Mouse (Mus musculus) embryo, embryonic 10.5 days (tissue): ENCODE data around the gene Bcl2l14.

Experiments used
- DNase-seq: peaks from one replicate; pipeline ENCODE4 v3.0.0-alpha.2; 2015; ENCODE audit warnings: low spot score

The Bcl2l14 gene

DNA sequence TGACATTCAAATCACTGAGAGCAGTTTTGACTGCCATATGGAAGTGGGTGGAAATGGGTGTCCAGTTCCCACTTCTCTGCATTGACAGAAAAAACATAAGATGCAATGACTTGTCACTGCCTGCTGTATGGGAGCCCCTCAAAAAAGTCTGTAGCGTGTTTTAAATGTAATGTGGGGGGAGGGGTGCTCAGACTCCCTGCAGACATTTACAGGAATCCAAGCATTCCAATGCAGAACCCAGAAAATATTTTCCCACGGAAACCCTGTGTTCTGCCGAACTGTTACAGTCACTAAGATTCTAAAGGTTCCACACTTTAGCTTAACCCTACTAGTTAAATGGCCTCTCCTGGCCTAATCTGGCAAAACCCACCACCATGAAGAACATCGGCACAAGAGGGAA lies at the start of gene Bcl2l14:
Gene Bcl2l14 (plus strand): TSS at position 301 of the 400 bp plus-strand sequence.
- DNase-seq: no peak

DNA sequence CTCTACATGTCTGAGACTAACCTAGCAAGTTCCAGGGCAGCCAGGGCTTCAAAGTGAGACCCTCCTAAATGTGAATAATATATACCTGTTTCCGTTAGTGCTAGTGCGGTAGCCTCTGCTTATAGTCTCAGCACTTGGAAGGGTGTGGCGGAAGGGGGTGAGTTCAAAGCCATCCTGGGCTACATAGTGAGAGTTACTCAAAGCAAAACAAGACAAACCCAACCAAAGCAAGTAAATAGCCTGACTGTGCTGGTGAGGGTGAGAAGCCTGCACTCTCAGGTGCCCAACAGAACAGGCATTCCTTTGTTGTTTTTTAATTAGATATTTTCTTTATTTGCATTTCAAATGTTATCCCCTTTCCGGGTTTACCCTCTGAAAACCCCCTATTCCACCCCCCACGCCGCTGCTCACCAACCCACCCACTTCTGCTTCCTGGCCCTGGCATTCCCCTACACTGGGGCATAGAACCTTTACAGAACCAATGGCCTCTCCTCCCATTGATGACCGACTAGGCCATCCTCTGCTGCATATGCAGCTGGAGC lies 47.5 kb upstream of the Bcl2l14 start:
- DNase-seq: no peak

DNA sequence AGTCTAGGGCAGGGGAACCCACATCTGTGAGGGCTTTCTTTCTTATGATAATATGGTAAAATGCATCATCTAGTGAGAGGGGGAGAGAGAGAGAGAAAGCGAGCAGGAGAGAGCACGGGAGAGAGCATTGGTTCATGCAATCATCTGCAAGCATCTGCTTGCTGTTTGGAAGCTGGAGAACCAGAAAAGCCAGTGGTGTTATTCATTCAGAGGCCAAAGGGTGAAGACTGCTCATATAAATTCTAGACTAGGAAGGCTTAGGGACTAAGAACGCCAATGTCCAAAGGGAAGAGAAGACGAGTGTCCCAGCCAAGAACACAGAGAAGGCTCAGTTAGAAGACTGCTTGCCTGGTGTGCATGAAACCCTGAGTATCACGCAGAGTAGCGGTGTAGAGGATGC lies 43.2 kb upstream of the Bcl2l14 start:
- DNase-seq: no peak

DNA sequence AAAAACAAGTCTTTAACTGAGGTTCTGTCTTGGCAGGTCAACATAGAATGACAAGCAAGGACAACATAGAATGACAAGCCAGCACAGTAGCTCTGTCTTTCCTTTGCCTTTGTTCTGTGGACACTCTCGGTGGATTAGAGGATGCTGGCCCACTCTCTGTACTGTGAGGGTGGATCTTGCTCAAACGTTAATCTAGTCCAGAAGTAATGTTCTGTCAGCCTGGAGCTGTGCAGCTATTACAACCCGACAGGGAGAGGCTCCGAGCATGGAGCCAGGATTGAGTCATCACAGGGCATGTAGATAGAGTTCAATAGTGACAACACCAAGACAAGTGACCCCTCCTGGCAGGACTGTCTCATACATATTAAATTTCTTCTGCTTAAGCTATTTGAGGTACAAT lies 42.4 kb upstream of the Bcl2l14 start:
- DNase-seq: no peak

DNA sequence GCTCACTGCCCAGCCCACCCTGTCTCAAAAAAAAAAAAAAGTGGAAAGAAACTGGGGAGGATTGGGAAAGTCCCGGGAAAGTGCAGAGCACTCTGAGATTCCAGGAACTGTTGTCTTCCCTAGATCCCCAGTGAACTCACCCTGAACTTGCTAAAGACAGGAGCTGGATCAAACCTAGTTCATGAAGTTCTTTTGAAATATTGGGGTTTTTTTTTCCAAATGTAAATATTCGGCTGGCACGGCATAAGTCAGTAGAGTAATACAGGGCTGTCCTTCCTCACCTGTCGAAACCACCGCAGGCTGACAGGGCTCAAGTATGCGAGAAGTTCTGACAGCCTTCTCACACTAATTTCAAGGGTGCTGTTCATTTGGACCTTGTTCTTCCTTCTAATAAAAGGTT lies 38.5 kb upstream of the Bcl2l14 start:
- DNase-seq: no peak

DNA sequence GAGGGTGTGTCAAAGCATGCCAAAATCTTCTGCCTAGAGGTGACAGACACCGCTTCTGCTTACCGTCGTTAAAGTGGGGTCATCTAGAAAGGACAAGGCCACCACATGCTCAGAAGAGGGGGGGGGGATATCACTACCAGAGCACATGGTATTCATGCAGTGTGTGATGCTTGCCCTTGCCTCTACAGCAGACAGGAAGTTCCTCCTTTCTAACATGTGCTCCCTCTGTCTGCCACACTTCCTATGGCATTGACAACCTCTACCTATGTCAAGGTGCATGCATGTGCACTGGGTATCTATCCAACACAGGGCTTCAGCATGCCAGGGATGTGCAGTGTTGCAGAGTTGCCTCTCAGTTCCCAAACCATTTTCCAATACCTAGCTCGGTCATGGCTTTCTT lies 36.0 kb upstream of the Bcl2l14 start:
- no peak for DNase-seq

DNA sequence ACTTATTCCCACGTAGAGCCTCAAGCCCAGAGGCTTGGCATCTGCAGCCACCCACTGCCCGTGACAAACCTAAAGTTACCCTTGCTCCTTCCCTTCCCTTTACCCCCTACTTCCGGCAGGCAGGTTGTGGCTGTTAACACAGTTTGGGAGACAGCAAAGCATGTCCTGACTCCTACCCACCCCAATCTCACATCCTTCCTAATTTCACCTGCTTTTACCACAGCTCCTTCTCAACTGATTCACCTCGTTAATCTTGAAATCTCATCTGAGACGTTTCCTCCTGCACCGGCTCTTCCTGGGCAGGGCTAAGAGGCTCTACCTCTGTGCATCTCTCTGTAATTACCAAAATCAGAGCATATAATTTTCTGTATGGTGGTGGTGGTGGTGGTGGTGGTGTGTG lies 31.5 kb upstream of the Bcl2l14 start:
- no peak for DNase-seq

DNA sequence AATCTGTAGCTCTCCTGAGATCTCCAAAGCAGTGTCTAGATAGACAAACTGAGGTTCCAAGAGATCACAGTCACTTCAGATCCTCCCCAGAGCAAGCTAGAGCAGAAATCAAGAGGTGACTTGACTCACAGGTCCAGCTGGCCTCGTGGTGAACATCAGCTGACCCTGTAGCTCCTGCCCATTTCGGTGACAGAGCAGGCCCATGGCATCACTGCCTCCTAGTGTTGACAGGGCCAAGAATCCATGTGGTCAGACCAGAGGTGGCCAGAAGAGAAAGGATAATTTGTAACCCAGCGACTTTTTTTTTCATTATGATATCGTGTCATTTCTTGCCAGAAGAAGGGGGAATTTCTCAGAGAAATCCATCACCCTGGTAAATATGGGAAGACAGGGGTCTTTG lies 30.2 kb upstream of the Bcl2l14 start:
- DNase-seq: no peak

DNA sequence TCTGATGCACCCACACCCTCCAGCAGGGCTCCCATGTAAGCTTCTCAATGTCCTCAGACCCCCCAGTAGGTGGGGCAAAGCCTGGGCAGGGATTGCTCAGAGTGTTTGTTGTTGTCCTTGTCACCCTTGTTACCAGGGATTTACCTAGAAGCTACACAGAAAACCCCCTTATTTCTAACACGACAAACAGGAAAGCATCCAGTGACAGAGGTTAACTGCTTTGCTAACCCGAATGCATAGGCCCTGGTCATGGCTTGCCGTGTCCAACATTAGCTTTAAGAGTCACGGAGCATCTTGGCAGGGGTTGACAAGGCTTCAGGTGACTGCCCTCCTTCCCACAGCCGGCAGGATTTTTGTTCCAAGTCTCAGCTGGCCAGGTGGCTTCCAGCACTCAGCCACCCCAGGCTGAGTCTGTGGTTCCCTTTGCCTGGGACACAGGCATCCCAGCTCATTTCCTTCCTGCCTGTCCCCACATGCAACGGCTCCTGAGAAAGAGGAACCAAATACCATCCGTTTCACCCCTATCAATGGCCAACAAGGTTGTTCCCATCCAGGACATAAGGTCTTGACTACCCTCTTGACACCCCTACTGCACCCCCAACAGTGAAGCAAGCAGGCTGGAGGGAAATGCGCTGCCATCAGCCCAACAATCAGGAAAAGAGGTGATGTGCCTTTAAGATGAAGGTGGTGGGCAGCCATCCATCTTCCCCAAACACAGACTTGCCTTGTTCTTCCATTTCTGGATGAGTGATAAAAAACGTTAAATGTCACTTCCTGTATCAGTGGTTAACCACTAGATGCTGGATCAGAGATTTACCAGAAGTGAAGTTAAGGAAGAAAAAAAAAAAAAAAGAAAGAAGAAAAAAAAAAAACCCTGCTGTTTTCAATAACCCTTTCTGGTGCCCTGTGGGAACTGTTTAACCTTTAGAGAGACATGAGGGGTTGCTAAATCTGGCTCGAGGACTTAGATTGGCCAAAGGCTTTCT lies 29.5 kb upstream of the Bcl2l14 start:
- no peak for DNase-seq

DNA sequence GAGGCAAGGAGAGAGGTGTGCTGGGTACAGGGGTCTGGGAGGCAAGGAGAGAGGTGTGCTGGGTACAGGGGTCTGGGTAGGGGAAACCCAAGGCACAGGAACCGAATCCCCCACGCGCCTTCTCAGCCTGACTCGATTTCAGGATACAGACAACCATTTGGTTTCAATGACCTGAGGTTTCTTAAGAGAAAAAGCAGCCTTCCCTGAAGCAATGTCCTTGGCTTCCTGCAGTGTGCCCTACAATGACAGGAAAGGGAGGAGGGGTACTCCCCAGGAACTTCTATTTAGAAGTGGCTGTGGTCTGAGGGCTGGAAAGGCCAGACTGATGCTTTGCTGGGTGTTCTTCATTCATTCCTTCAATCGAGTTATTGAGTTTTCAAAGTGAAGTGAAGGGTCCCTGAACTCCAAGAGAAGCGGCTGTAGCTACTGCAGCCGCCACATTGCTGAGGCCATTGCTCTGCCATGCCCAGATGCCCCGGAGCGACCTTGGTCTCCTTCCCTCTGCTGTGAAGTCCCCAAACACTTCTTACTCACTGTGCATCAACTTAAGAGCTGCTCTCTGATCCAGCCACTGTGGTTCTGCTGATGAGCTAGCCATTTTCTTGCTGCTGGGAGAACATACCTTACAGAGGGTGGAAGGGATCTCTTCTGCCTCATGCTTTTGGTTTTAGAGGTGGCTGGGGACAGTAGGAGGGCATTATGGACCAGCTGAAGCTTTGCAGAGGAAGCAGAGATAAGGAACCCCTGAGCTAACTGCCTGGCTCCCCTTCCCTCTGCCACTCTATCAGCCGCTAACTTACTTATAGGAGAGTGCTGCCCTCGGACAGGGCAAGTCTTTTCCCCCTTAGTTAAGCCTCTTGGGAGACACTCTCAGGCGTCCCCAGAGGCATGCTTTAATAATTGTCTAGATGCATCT lies 28.5 kb upstream of the Bcl2l14 start:
- DNase-seq: no peak

DNA sequence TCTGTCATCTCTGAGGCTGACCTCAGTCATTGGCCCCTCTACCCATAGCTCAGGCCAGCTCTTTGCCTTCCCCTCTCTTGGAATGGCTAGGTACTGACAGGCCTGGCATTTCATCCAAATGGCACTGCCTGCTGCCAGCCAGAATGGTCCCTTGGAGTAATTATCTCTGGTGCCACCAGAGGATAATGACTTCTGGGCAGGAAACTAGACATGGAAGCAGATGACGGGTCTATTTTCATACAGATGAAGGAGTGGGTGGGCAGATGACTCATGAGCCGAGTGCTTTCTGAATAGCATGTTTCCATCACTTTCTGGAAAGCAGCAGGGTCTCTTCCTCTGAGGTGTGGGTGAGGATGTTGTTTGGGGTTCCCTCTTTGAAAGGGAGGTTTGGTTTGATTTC lies 23.2 kb upstream of the Bcl2l14 start:
- DNase-seq: no peak

DNA sequence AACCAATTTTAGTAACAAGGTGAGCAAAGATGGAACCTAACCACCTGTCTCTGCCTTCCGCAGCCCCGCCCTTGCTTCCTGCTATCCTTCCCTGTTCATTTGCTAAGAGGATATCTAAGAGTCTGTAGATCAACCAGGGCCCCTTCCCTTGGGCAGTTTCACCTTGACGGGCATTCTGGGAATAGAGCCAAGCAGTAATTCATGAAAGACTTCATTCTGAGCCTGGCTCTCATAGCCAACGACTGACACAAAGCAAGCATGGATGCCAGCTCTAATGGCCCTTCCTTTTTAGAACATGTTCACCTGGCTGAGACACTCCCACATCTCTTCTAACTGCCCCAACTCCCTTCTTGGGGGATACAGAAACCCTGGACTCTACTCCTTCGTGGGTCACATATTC lies 18.9 kb upstream of the Bcl2l14 start:
- DNase-seq: no peak

DNA sequence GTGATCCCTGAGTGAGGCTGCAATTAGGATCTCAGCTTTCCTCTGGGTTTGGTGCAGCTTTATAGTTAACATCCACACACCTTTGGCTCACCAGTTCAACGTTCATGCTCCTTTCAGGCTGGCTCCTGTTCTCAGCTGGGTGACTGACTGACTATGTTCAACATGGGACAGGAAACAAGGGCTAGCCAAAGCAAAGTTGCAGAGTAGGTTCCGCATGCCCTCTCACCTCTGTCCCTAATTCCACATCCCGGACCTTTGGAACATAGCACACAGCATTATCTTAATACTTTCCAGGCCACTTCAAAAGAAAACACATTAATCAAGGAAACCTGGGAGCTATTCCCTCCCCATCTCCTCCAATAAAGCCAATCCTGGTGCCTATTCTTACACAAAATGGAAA lies 18.3 kb upstream of the Bcl2l14 start:
- DNase-seq: no peak

DNA sequence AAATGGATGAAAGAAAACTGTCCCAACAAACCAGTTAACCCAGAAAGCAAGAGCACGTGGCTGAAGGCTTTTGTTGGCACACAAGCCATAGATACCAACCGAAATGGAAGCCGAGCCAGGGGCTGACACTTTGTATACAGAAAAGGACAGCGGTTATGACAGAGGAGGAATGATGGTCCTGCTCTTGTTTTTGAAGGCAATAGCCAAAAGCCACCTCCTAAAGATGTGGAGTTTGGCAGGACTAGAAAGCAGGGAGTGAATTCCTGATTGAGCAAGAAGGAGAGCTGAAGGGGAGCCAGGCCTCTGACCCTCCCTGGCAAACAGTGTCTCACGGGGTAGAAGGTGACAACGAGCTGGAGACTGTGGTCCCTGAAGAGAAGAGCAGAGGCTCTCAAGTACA lies 14.7 kb upstream of the Bcl2l14 start:
- no peak for DNase-seq

DNA sequence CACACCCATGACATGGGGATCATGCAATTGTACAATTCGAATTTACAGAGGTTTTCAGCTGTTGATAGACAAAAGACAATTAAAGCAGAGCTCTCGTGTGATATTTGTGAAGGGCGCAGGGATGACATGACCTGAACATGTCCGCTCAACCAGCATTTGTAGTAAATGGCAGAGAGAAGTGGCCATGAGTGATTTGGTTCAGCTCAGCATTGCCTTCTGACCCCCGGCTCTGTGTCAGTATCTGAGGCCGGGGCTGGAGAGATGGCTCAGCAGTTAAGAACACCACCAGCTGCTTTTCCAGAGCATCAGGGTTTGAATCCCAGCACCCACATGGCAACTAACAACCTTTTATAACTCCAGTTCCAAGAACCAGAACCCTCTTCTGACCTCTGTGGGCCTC lies 10.2 kb upstream of the Bcl2l14 start:
- DNase-seq: no peak

DNA sequence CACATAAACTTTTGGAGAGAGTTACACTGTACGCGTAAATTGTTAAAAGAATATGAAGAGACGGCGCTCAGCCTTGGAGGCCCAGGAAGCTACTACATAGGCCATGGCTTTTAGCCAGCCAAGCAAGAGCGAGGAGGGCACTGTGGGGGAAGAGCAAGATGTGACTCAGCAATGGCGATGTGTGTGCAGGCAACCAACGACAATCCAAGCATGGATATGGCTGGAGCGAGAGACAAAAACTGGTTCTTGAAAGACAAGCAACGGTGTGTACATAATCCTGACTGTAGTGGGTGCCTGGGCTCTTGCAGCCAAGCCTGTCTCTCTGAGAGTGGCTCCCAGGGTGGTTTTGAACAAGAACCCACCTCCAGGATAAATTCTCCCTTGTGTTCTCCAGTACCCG lies 8.7 kb upstream of the Bcl2l14 start:
- DNase-seq: no peak

DNA sequence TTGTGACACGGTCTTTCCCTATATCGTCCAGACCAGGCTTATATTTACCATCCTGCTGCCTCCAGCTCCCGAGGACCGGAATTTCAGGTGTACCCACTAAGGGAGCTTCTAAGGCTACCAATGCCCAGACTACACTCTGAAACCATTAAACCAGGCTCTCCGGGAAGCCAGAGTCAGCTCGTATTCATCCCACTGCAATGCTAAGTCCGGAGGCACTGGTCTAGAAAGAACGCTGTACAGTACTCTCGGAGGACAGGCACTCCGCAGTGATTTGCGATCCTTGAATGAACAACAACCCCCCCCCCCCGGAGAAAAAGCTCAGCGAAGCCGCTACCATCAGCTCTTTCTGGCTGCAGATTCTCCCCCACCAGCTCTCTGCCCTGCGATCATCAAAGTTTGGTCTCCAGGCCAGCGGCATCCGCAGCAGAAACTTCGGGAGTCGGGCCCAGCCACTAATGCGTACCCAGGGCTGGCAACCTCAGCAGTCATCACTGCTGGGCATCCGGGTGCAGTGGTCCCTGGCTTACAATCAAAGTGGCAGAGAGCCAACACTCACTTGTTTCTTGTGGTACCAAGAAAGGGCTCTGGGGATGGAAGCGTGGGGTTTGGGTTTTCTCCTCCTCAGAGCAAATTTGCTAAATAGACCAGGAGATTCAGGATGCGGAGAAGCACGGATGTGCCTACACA lies 7.6 kb upstream of the Bcl2l14 start:
- DNase-seq: no peak

DNA sequence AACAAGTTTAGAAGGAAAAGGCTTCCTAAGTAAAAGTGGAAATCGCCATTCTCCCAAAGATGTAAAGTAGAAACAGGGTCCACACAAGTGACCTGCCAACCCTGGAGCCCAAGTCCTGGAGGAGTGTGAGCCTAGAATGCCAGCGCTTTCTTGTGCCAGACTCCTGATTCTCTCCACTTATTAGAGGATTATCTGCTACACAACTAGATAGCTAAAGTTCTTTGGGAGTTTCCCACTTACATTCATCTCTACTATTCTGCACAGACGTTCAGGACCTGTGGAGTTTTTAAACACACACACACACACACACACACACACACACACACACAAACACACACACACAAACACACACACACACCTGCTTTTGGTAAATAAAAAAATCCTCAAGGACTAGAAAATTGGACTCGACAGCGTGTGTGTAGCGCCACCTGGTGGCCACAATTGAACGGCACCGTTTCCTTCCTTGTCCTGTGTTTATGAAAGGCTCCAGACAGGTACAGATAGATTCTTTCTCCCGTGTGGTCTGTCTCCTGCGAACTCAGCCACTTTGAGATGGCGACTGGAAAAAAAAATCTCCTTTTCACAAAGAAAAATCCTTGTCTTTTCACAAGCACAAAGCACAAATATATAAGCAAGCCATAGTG lies 6.7 kb upstream of the Bcl2l14 start:
- DNase-seq: peak; percentile 86

DNA sequence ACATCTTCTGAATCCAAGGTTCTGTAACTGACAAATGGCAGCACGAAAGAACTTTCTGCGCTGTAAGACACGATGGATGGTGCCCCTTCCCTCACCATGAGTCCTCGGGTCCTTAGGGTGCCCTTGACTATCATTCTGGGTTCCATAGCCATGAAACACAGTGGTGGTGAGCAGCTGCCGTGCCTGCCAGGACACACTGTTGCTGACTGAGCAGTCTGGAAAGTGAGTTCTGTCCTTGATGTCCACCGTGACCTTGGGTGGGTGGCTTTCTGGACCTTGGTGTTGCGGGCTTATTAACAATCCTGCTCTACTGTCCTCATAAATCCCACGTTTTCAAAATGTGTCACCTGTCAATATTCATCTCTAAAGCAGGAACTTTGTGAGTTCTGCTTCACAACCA lies 6.2 kb upstream of the Bcl2l14 start:
- no peak for DNase-seq

DNA sequence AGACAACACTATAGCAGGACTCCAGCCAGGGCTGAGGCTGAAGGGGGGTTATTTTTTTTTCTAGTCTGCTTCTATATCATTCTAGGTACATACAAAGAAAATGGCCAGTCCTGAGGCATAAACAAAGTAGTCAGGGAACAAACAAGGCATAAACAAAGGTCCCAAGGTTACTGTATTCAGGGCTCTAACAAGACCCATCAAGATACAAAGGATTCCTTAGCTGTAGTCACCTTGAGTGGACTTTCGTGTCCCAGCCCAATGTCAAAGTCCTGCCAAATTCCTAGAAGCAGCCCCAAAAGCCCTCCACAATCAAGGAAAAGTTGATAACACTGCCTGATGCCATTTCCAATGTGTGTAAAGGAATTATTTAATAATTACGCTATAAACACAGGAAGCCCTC lies 5.3 kb upstream of the Bcl2l14 start:
- DNase-seq: no peak

DNA sequence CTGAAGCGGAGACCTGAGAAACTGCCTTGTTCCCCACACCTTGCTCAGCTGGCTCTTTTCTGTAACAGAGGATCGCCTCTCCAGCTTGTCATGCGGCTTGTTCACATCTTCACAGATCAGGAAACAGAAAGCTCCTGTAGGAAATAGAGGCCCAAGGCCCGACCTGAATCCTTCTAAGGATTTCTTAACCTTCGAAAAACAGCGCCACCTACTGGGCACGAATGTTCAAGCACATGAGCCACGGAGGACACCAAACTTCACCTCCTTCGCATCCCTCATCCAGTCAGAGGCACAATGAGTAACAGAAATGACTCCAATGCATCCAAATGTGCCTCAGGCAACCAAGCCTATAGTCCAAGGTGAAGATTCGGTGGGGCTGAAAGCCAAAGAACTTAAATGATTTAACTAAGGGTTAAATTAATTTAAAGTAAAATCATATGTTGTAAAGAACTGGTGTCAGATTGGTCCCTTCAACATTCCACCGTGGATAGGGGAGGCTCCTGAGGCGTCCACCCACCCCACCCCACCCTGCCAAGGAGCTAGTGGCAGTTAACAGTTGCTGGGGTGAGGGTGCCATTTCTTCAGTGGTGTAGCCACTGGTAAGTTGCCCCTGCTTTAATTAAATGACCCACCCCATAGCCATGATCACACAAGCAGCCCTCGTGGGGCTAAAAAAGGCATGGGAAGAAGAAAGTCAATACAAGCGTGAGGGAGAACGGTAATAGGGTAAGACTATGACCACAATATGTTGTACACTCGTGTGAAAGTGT lies 7.0 kb downstream of the Bcl2l14 start:
- DNase-seq: peak; percentile 92
